Mouse (Mus musculus): ENCODE results near the gene Nol4l. TPM values are rescaled to one million over a fixed set of nuclear protein-coding genes. Genes with fewer than 3 reads are reported as not detected.
A peak's percentile ranks its signal among the peaks of the same experiment; 100 is the strongest.

Gene Nol4l
- polyA plus RNA-seq, 1 experiment from 2014 or later: 26.7 TPM

GRCm38 (mm10) chr2:153421233-153421632, 108.5 kb downstream of the Nol4l start:
- Histone ChIP-seq H3K9ac (ENCODE audit: low read depth, low read length) (no peak overlapping the region), H3K4me1 (replicated peaks; ENCODE audit: control insufficient read depth, insufficient read depth, low read length) (peaks cover 11% of the 10 kb centered on the region), H3K9me3 (ENCODE audit: control insufficient read depth, low read length) (no peaks in the 10 kb centered on the region), H3K27ac (ENCODE audit: low read depth, low read length) (no peak overlapping the region), H3K36me3 (ENCODE audit: control insufficient read depth, insufficient read depth, low read length) (peaks cover 9% of the 10 kb centered on the region), H3K27me3 (ENCODE audit: control insufficient read depth, insufficient read depth, low read length) (no peaks in the 10 kb centered on the region), H3K4me3 (ENCODE audit: low read depth, low read length) (no peak overlapping the region), H3K4me2 (replicated peaks; ENCODE audit: low read depth, low read length) (no peak overlapping the region)
- DNase-seq (ENCODE audit: low spot score) (peak; percentile 34), ATAC-seq (ENCODE audit: low FRiP score) (no peak)

GRCm38 (mm10) chr2:153418381-153418780, 111.4 kb downstream of the Nol4l start:
- H3K36me3 ChIP-seq (ENCODE audit: control insufficient read depth, insufficient read depth, low read length): peaks cover 11% of the 10 kb centered on the region
- ATAC-seq (ENCODE audit: low FRiP score) (no peak), DNase-seq (ENCODE audit: low spot score) (no peak)
- H3K9me3 ChIP-seq (ENCODE audit: control insufficient read depth, low read length): no peaks in the 10 kb centered on the region
- 0 out of 2 replicates have a peak, but pooled peaks cover 3% of the 10 kb centered on the region for H3K4me1 ChIP-seq (replicated peaks; ENCODE audit: control insufficient read depth, insufficient read depth, low read length)
- no peak overlapping the region for H3K4me3 ChIP-seq (ENCODE audit: low read depth, low read length)
- no peak overlapping the region for H3K9ac ChIP-seq (ENCODE audit: low read depth, low read length)
- H3K27ac ChIP-seq (ENCODE audit: low read depth, low read length): no peak overlapping the region
- 83% methylated on average over 1 of the region's 1 CpGs for WGBS
- H3K4me2 ChIP-seq (replicated peaks; ENCODE audit: low read depth, low read length): no peak overlapping the region
- H3K27me3 ChIP-seq (ENCODE audit: control insufficient read depth, insufficient read depth, low read length): no peaks in the 10 kb centered on the region

GRCm38 (mm10) chr2:153417841-153418240, 111.9 kb downstream of the Nol4l start:
- 96% methylated on average over 12 of the region's 12 CpGs for WGBS
- Histone ChIP-seq H3K27me3 (ENCODE audit: control insufficient read depth, insufficient read depth, low read length) (no peaks in the 10 kb centered on the region), H3K4me1 (replicated peaks; ENCODE audit: control insufficient read depth, insufficient read depth, low read length) (0 out of 2 replicates have a peak, but pooled peaks cover 3% of the 10 kb centered on the region), H3K27ac (ENCODE audit: low read depth, low read length) (no peak overlapping the region), H3K4me3 (ENCODE audit: low read depth, low read length) (no peak overlapping the region), H3K4me2 (replicated peaks; ENCODE audit: low read depth, low read length) (no peak overlapping the region), H3K36me3 (ENCODE audit: control insufficient read depth, insufficient read depth, low read length) (peaks cover 11% of the 10 kb centered on the region), H3K9ac (ENCODE audit: low read depth, low read length) (no peak overlapping the region), H3K9me3 (ENCODE audit: control insufficient read depth, low read length) (no peaks in the 10 kb centered on the region)
- no peak for DNase-seq (ENCODE audit: low spot score)
- no peak for ATAC-seq (ENCODE audit: low FRiP score)

DNA sequence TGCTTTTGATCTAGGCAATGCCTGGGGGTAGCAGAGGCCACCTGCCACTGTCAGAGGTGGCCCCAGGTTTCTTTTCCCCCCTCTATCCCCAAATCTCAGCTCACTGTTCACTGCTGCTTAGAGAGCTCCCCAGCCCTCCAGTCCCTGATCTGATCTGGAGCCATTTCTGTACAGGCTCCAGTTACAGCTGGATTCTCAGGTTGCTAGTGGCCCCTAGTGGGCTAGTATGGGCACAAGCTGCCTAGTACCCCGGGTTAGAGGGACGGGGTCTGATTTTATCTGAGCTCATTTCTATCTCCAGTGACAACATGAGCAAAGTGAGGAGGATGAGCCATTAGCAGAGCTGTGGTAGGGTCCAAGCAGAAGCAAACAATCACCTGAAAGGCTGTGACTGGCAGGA, 115.2 kb downstream of the Nol4l start:
- H3K9ac ChIP-seq (ENCODE audit: low read depth, low read length): no peak overlapping the region
- H3K4me2 ChIP-seq (replicated peaks; ENCODE audit: low read depth, low read length): no peak overlapping the region
- 36% methylated on average over 2 of the region's 2 CpGs for WGBS
- no peak for ATAC-seq (ENCODE audit: low FRiP score)
- no peak for DNase-seq (ENCODE audit: low spot score)
- no peaks in the 10 kb centered on the region for H3K4me1 ChIP-seq (replicated peaks; ENCODE audit: control insufficient read depth, insufficient read depth, low read length)
- H3K27me3 ChIP-seq (ENCODE audit: control insufficient read depth, insufficient read depth, low read length): no peaks in the 10 kb centered on the region
- peaks cover 18% of the 10 kb centered on the region for H3K36me3 ChIP-seq (ENCODE audit: control insufficient read depth, insufficient read depth, low read length)
- H3K9me3 ChIP-seq (ENCODE audit: control insufficient read depth, low read length): no peaks in the 10 kb centered on the region
- H3K27ac ChIP-seq (ENCODE audit: low read depth, low read length): no peak overlapping the region
- H3K4me3 ChIP-seq (ENCODE audit: low read depth, low read length): no peak overlapping the region

DNA sequence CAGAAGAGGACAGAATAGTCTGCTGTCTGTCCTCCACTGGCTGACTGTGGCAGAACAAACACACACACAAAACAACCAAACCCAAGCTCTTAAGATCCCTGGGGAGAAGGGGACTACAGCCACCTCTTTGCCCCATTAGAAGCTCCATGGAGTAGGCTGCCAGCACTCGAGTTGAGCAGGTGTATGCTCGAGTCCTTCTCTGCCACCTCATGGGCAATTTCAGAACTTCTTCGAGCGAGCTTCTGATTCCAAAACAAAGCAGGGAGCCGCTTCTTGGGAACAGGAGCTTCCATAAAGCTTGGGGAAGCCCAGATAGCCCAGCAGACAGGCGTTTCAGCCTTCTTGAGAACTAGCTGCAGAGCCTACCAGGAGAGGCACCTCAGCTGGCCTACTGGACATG, 117.2 kb downstream of the Nol4l start:
- WGBS: 67% methylated on average over 6 of the region's 6 CpGs
- H3K27ac ChIP-seq (ENCODE audit: low read depth, low read length): no peak overlapping the region
- no peaks in the 10 kb centered on the region for H3K4me1 ChIP-seq (replicated peaks; ENCODE audit: control insufficient read depth, insufficient read depth, low read length)
- DNase-seq (ENCODE audit: low spot score) (no peak), ATAC-seq (ENCODE audit: low FRiP score) (no peak)
- H3K27me3 ChIP-seq (ENCODE audit: control insufficient read depth, insufficient read depth, low read length): no peaks in the 10 kb centered on the region
- H3K4me2 ChIP-seq (replicated peaks; ENCODE audit: low read depth, low read length): no peak overlapping the region
- no peak overlapping the region for H3K4me3 ChIP-seq (ENCODE audit: low read depth, low read length)
- H3K36me3 ChIP-seq (ENCODE audit: control insufficient read depth, insufficient read depth, low read length): peaks cover 16% of the 10 kb centered on the region; the same call in 1 of the 2 replicates
- H3K9ac ChIP-seq (ENCODE audit: low read depth, low read length): no peak overlapping the region
- no peaks in the 10 kb centered on the region for H3K9me3 ChIP-seq (ENCODE audit: control insufficient read depth, low read length)

DNA sequence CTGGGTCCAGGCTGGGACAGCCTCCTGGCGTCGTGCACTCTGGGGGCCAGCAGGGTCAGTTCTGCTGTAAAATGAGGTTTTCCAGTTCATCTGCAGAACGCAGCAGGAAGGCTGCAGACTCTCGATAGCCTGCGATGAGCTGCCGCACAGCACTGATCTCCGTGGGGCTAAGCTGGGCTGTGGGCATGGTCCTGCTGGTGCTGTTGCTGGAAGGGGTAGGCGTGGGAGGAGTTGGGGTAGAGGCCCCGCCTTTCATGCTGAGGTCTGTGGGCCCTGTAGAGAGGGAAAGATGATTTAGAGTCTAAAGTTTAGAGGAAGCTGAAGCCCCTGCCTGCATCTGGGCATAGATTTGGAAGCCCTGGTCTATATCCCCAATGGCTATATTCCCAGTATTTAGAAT, 118.2 kb downstream of the Nol4l start:
- no peak for ATAC-seq (ENCODE audit: low FRiP score)
- H3K27me3 ChIP-seq (ENCODE audit: control insufficient read depth, insufficient read depth, low read length): no peaks in the 10 kb centered on the region
- H3K4me2 ChIP-seq (replicated peaks; ENCODE audit: low read depth, low read length): no peak overlapping the region
- 71% methylated on average over 9 of the region's 9 CpGs for WGBS
- H3K9ac ChIP-seq (ENCODE audit: low read depth, low read length): no peak overlapping the region
- no peak for DNase-seq (ENCODE audit: low spot score)
- H3K9me3 ChIP-seq (ENCODE audit: control insufficient read depth, low read length): no peaks in the 10 kb centered on the region
- no peak overlapping the region for H3K4me3 ChIP-seq (ENCODE audit: low read depth, low read length)
- H3K36me3 ChIP-seq (ENCODE audit: control insufficient read depth, insufficient read depth, low read length): peaks cover 11% of the 10 kb centered on the region; the same call in 1 of the 2 replicates
- no peaks in the 10 kb centered on the region for H3K4me1 ChIP-seq (replicated peaks; ENCODE audit: control insufficient read depth, insufficient read depth, low read length)
- no peak overlapping the region for H3K27ac ChIP-seq (ENCODE audit: low read depth, low read length)

DNA sequence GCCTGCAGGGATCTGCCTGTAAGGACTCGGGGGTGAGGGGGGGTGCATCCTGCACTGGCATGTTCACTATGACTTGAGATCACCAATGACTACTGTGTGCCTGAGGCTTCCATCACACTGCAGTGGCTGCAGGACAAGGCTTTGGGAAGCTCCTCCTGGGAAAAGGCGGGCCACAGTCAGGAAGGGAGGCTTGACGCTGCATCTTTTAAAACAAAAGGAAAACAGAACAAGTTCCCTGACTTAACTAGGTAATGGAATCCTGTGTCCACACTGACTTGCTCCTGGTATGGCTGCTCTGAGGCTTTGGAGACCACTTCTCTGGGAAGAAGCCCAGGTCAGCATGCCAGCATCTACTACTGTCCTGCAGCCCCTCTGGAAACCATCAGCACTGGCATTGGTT, 120.8 kb downstream of the Nol4l start:
- no peak overlapping the region for H3K4me2 ChIP-seq (replicated peaks; ENCODE audit: low read depth, low read length)
- DNase-seq (ENCODE audit: low spot score) (no peak), ATAC-seq (ENCODE audit: low FRiP score) (no peak)
- WGBS: 80% methylated on average over 3 of the region's 3 CpGs
- H3K27me3 ChIP-seq (ENCODE audit: control insufficient read depth, insufficient read depth, low read length): no peaks in the 10 kb centered on the region
- peaks cover 9% of the 10 kb centered on the region; the same call in 1 of the 2 replicates for H3K36me3 ChIP-seq (ENCODE audit: control insufficient read depth, insufficient read depth, low read length)
- H3K4me1 ChIP-seq (replicated peaks; ENCODE audit: control insufficient read depth, insufficient read depth, low read length): no peaks in the 10 kb centered on the region
- H3K9ac ChIP-seq (ENCODE audit: low read depth, low read length): no peak overlapping the region
- H3K4me3 ChIP-seq (ENCODE audit: low read depth, low read length): no peak overlapping the region
- H3K27ac ChIP-seq (ENCODE audit: low read depth, low read length): no peak overlapping the region
- no peaks in the 10 kb centered on the region for H3K9me3 ChIP-seq (ENCODE audit: control insufficient read depth, low read length)

DNA sequence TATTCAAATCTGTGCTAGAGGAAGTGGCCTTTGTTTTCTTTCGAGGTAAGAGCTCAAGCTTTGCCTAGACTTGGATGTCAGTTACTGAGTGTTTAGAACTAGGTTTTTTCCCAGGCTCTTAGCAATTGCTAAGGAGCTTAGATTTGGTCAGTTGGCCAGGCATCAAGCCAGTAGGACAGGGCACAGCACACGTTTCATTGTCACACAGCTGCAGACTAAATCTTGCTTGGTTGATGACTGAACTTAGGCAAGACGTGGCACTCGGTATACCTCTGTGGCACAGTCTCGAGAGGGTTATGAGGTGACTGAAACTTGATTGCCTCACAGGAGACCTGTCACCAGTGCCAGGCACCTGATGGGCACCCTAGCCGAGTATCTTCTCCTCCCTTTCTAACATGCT, 122.9 kb downstream of the Nol4l start:
- no peak for ATAC-seq (ENCODE audit: low FRiP score)
- no peak overlapping the region for H3K27ac ChIP-seq (ENCODE audit: low read depth, low read length)
- no peak overlapping the region for H3K4me3 ChIP-seq (ENCODE audit: low read depth, low read length)
- no peak overlapping the region for H3K4me2 ChIP-seq (replicated peaks; ENCODE audit: low read depth, low read length)
- WGBS: 83% methylated on average over 6 of the region's 6 CpGs
- H3K9ac ChIP-seq (ENCODE audit: low read depth, low read length): no peak overlapping the region
- H3K9me3 ChIP-seq (ENCODE audit: control insufficient read depth, low read length): no peaks in the 10 kb centered on the region
- peaks cover 7% of the 10 kb centered on the region; the same call in 1 of the 2 replicates for H3K36me3 ChIP-seq (ENCODE audit: control insufficient read depth, insufficient read depth, low read length)
- no peaks in the 10 kb centered on the region for H3K4me1 ChIP-seq (replicated peaks; ENCODE audit: control insufficient read depth, insufficient read depth, low read length)
- H3K27me3 ChIP-seq (ENCODE audit: control insufficient read depth, insufficient read depth, low read length): no peaks in the 10 kb centered on the region
- no peak for DNase-seq (ENCODE audit: low spot score)

- H3K4me2 ChIP-seq (replicated peaks; ENCODE audit: low read depth, low read length): no peak overlapping the region
- H3K4me3 ChIP-seq (ENCODE audit: low read depth, low read length): no peak overlapping the region
- H3K27ac ChIP-seq (ENCODE audit: low read depth, low read length): no peak overlapping the region
- no peaks in the 10 kb centered on the region for H3K9me3 ChIP-seq (ENCODE audit: control insufficient read depth, low read length)
- ATAC-seq (ENCODE audit: low FRiP score) (no peak), DNase-seq (ENCODE audit: low spot score) (no peak)
- no peaks in the 10 kb centered on the region for H3K27me3 ChIP-seq (ENCODE audit: control insufficient read depth, insufficient read depth, low read length)
- no peak overlapping the region for H3K9ac ChIP-seq (ENCODE audit: low read depth, low read length)
- no peaks in the 10 kb centered on the region for H3K4me1 ChIP-seq (replicated peaks; ENCODE audit: control insufficient read depth, insufficient read depth, low read length)
- peaks cover 7% of the 10 kb centered on the region; the same call in 1 of the 2 replicates for H3K36me3 ChIP-seq (ENCODE audit: control insufficient read depth, insufficient read depth, low read length)
- 87% methylated on average over 3 of the region's 3 CpGs for WGBS
Observed at GRCm38 (mm10) chr2:153404882-153405281, 124.9 kb downstream of the Nol4l start.

Measured in hindbrain, embryonic 11.5 days (tissue).